Mouse (Mus musculus) brain, adult 2 months (tissue): ENCODE measurements around the gene Tvp23b.

Experiments
- DNase-seq: peaks from one replicate; pipeline ENCODE4 v3.0.0; 2011; ENCODE audit warnings: low read depth, low spot score

Tvp23b gene

GRCm38 (mm10) chr11:62940176-62940575, 60.9 kb downstream of the Tvp23b start:
- DNase-seq = no peak

GRCm38 (mm10) chr11:62943538-62943937, 64.3 kb downstream of the Tvp23b start:
- no peak for DNase-seq

GRCm38 (mm10) chr11:62945514-62945913, 66.3 kb downstream of the Tvp23b start:
- no peak for DNase-seq

- no peak for DNase-seq
Observed at GRCm38 (mm10) chr11:62949548-62949947, 70.3 kb downstream of the Tvp23b start.

- no peak for DNase-seq
Observed at GRCm38 (mm10) chr11:62951012-62951411, 71.8 kb downstream of the Tvp23b start, which contains the start of gene Cdrt4. Gene Cdrt4 (plus strand): TSS chr11:62951193.

- DNase-seq = no peak
Observed at GRCm38 (mm10) chr11:62954766-62955165, 75.5 kb downstream of the Tvp23b start.

- no peak for DNase-seq
Observed at GRCm38 (mm10) chr11:62955186-62955585, 75.9 kb downstream of the Tvp23b start.

- DNase-seq = no peak
Observed at GRCm38 (mm10) chr11:62955776-62956175, 76.5 kb downstream of the Tvp23b start.

GRCm38 (mm10) chr11:62957626-62958180, 78.4 kb downstream of the Tvp23b start:
- no peak for DNase-seq

GRCm38 (mm10) chr11:62963292-62963691, 84.0 kb downstream of the Tvp23b start:
- no peak for DNase-seq

- no peak for DNase-seq
Observed at GRCm38 (mm10) chr11:62966424-62966764, 87.1 kb downstream of the Tvp23b start.
